Mouse (Mus musculus) neural tube, embryonic 15.5 days (tissue): Measurements from ENCODE around the gene Clpb. TPM values are rescaled to one million over a fixed set of nuclear protein-coding genes. Genes with fewer than 3 reads are reported as not detected.

Experiments used
- ATAC-seq: fragments of 200-750 bp; cut with Nextera tagmentation; 2 replicates; pipeline ENCODE4 v1.8.0; 2017; ENCODE audit warnings: mild to moderate bottlenecking, moderate TSS enrichment, moderate library complexity; ENCODE audit not compliant: low FRiP score
- H3K27ac ChIP-seq: fragments of 300-500 bp; sonication (generic); replicated peaks from 2 replicates; pipeline ENCODE4 v1.5.1; 2015; ENCODE audit warnings: mild to moderate bottlenecking, inconsistent platforms
- H3K27me3 ChIP-seq: fragments of 300-500 bp; sonication (generic); replicated peaks from 2 replicates; pipeline ENCODE4 v1.6.1; 2015; ENCODE audit warnings: inconsistent platforms
- H3K36me3 ChIP-seq: fragments of 300-500 bp; sonication (generic); 2 replicates; pipeline ENCODE4 v1.6.1; 2015; ENCODE audit warnings: inconsistent platforms
- H3K4me1 ChIP-seq: fragments of 300-500 bp; sonication (generic); 2 replicates; pipeline ENCODE4 v1.6.1; 2015; ENCODE audit warnings: inconsistent platforms
- H3K4me2 ChIP-seq: fragments of 300-500 bp; sonication (generic); 2 replicates; pipeline ENCODE4 v1.6.1; 2015; ENCODE audit warnings: inconsistent platforms, mild to moderate bottlenecking, moderate library complexity
- H3K4me3 ChIP-seq: fragments of 300-500 bp; sonication (generic); replicated peaks from 2 replicates; pipeline ENCODE4 v1.5.1; 2015; ENCODE audit warnings: mild to moderate bottlenecking, inconsistent platforms
- H3K9ac ChIP-seq: fragments of 300-500 bp; sonication (generic); replicated peaks from 2 replicates; pipeline ENCODE4 v1.6.1; 2015; ENCODE audit warnings: mild to moderate bottlenecking, inconsistent platforms
- H3K9me3 ChIP-seq: fragments of 300-500 bp; sonication (generic); replicated peaks from 2 replicates; pipeline ENCODE4 v1.6.1; 2016; ENCODE audit warnings: inconsistent platforms
- WGBS: fragments of 180-500 bp; shearing (Covaris S2); methylation state at CpG from one replicate; pipeline ENCODE4 v1.1.7; 2015; ENCODE audit warnings: mixed read lengths; 5-methylcytosine and 5-hydroxymethylcytosine counted together
- polyA plus RNA-seq: library from polyadenylated mRNA; unstranded; fragments of >200 nt; fragmentation: Nextera tagmentation; extraction: Ambion mirVana; gene quantifications from 2 replicates; pipeline ENCODE4 v1.2.1, GENCODE M21; 2015

The Clpb gene
- polyA plus RNA-seq, 1 experiment from 2014 or later = 42.8 TPM

- Histone ChIP-seq H3K9me3 (no peaks in the 10 kb centered on the region), H3K4me3 (no peak overlapping the region), H3K27me3 (no peaks in the 10 kb centered on the region), H3K4me1 (peaks cover 17% of the 10 kb centered on the region), H3K36me3 (peaks cover 7% of the 10 kb centered on the region), H3K27ac (no peak overlapping the region), H3K4me2 (no peak overlapping the region), H3K9ac (no peak overlapping the region)
- ATAC-seq = no peak
- 84% methylated on average over 5 of the region's 5 CpGs for WGBS
Measured at GRCm38 (mm10) chr7:101767335-101767907, 104.0 kb downstream of the Clpb start.

DNA sequence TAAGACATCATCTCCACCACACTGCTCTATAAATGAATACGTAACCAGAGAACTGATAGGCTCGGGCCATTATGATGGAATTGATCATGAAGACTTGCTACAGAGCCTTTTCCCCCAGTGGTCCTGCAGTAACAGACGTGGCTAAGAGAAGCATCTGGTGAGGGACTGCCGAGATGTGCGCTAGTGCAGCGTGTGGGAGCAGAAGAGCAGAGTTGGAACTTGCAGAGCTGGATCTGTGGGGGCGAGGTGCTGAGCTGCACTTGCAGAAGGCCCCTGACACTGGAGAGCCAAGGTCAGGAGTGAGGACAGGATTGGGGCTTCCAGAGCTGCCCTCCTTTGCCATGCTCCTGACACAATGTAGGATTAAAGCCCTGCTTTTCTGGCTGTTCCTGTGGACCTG, 106.6 kb downstream of the Clpb start:
- Histone ChIP-seq H3K4me1 (peaks cover 33% of the 10 kb centered on the region), H3K9me3 (no peaks in the 10 kb centered on the region), H3K27ac (no peak overlapping the region), H3K4me2 (no peak overlapping the region), H3K4me3 (no peak overlapping the region), H3K9ac (no peak overlapping the region), H3K36me3 (peaks cover 3% of the 10 kb centered on the region), H3K27me3 (no peaks in the 10 kb centered on the region)
- no peak for ATAC-seq
- WGBS = 72% methylated on average over 7 of the region's 7 CpGs

- Histone ChIP-seq H3K27ac (no peak overlapping the region), H3K36me3 (peaks cover 4% of the 10 kb centered on the region; the same call in 1 of the 2 replicates), H3K4me2 (no peak overlapping the region), H3K4me1 (peaks cover 33% of the 10 kb centered on the region), H3K27me3 (no peaks in the 10 kb centered on the region), H3K9ac (no peak overlapping the region), H3K9me3 (no peaks in the 10 kb centered on the region), H3K4me3 (no peak overlapping the region)
- no peak for ATAC-seq
- 91% methylated on average over 1 of the region's 1 CpGs for WGBS
Measured at GRCm38 (mm10) chr7:101771604-101772003, 108.2 kb downstream of the Clpb start.

DNA sequence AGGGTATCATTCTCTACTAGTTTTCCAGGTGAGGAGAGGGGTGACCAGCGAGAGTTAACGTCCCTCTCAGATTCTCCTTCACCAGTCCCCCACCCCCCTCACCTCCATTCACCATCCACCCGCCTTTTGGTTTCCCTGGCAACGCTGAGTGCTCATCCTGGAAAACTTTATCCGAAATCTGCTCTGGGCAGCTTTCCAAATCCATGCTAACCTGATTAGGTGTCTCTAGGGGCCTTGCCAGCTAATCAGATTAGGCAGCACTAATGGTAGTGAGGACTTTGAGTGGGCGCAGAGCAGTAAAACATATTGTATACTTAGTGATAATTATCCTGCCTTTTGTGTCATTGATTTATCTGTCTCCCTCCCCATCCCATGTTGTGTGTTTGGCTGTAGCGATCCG, 109.3 kb downstream of the Clpb start:
- Histone ChIP-seq H3K36me3 (peaks cover 11% of the 10 kb centered on the region; the same call in 1 of the 2 replicates), H3K27me3 (no peaks in the 10 kb centered on the region), H3K4me3 (no peak overlapping the region), H3K9ac (no peak overlapping the region), H3K9me3 (no peaks in the 10 kb centered on the region), H3K4me1 (peaks cover 33% of the 10 kb centered on the region), H3K4me2 (no peak overlapping the region), H3K27ac (no peak overlapping the region)
- WGBS = 27% methylated on average over 8 of the region's 8 CpGs
- peak; percentile 66 for ATAC-seq

- no peak for ATAC-seq
- Histone ChIP-seq H3K4me3 (no peak overlapping the region), H3K36me3 (peaks cover 44% of the 10 kb centered on the region), H3K27me3 (no peaks in the 10 kb centered on the region), H3K27ac (no peak overlapping the region), H3K9ac (no peak overlapping the region), H3K4me1 (peaks cover 18% of the 10 kb centered on the region), H3K4me2 (no peak overlapping the region), H3K9me3 (no peaks in the 10 kb centered on the region)
- 97% methylated on average over 1 of the region's 1 CpGs for WGBS
Measured at GRCm38 (mm10) chr7:101777053-101777452, 113.6 kb downstream of the Clpb start.

DNA sequence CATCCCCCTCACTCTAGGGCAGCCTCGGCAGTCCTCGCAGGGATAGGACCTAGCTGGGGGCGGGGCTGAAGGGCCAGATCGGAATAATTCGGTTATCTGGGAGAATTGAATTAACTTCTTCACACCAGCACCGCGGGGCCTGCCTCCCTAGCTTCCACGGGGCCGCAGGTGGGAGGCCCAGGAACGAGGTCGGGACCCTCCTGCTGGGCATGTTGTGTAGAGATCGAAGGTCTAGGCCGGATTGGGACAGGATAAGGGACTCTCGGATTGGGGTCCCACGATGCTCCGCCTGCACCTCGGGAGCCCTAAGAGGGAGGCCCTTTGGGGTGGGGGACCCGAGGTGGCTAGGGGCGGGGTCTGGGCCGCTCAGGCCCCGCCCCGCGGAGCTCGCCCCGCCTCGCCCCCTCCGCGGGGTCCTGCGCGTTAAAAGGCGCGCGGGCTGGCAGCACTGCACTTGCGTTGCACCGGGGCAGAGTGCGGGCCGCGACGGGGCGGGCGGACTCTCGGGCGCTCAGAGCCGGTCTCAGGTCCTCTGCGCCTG, 154.5 kb downstream of the Clpb start, which contains the start of gene Phox2a:
Phox2a (plus strand) TSS at position 453 of the 541 bp plus-strand sequence.
- H3K4me2 ChIP-seq = peak within 1 kb of the TSS; percentile 53
- peak within 1 kb of the TSS; percentile 31 for H3K4me3 ChIP-seq
- peaks cover 68% of the 10 kb centered on the region for H3K27me3 ChIP-seq
- H3K9me3 ChIP-seq = no peaks in the 10 kb centered on the region
- no peaks in the 10 kb centered on the region for H3K36me3 ChIP-seq
- no peak within 1 kb of the TSS for H3K9ac ChIP-seq
- no peak for ATAC-seq
- H3K4me1 ChIP-seq = peaks cover 31% of the 10 kb centered on the region
- WGBS = under 1% methylated on average over 39 of the region's 45 CpGs
- H3K27ac ChIP-seq = no peak within 1 kb of the TSS

DNA sequence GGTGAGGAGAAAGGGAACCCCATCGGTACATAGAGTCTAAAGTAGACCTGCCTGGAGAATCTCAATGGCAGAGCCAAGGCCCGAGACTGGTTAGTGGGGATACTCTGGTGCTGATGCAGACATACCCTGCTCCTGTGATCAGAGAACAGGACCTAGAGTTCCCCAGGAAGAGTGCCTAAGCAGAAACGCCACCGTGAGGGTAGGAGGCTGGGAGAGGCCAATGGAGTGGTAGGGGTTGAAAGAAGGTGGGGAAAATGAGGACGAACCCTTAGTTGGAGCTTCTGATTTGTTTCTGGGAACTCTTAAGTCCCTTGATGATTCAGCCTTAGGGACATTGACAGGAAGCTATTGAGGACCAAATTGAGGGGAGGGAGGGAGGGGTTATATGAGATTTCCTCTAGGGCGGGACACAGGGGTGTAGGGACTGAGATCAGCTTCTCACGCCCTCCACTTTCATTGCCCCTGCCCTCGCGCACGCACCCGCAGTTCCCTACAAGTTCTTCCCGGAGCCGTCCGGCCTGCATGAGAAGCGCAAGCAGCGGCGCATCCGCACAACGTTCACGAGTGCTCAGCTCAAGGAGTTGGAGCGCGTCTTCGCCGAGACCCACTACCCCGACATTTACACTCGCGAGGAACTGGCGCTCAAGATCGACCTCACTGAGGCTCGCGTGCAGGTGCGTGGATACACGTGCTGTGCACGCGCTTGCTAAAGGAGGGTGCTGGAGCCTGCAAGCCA, 157.0 kb downstream of the Clpb start:
- ATAC-seq = no peak
- Histone ChIP-seq H3K4me3 (peak overlapping the region; percentile 33), H3K36me3 (no peaks in the 10 kb centered on the region), H3K27me3 (peaks cover 83% of the 10 kb centered on the region), H3K9me3 (no peaks in the 10 kb centered on the region), H3K4me1 (peaks cover 40% of the 10 kb centered on the region), H3K4me2 (peak overlapping the region; percentile 75), H3K27ac (no peak overlapping the region), H3K9ac (0 out of 2 replicates have a peak overlapping the region, but pooled peaks have one; percentile 5)
- 2% methylated on average over 35 of the region's 35 CpGs for WGBS

DNA sequence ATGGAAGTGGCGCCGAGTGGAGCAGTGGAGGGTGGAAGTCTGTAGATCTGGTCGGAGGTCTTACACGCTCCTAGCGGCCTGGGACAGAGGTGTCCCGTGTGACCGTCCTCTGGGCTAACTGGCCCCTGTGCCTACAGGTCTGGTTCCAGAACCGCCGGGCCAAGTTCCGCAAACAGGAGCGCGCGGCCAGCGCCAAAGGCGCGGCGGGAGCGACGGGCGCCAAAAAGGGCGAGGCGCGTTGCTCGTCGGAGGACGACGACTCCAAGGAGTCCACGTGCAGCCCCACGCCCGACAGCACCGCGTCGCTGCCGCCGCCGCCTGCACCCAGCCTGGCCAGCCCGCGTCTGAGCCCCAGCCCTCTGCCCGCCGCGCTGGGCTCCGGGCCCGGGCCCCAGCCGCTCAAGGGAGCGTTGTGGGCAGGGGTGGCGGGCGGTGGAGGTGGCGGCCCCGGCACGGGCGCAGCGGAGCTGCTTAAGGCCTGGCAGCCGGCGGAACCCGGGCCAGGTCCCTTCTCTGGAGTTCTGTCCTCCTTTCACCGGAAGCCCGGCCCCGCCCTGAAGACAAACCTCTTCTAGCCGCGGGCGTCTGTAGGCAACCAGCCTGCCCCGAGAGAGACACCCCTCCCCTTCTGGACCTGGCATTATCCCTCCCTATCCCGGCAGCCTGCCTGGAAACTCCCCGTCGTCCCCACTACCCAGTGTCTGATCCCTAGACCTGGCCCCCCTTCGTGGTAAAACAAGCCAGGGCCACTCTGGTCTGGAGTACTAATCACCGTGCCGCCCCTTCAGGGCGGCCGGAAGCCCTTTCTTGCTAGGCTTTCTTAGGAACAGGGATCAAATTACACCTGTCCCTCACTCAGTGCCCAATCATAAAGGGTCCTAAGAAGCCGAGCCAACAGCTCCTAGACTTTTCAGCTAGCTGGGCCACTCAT, 158.4 kb downstream of the Clpb start:
- Histone ChIP-seq H3K27ac (no peak overlapping the region), H3K9ac (peak overlapping the region; percentile 31)
- WGBS = under 1% methylated on average over 65 of the region's 71 CpGs

GRCm38 (mm10) chr7:101822836-101823757, 159.7 kb downstream of the Clpb start:
- H3K36me3 ChIP-seq = 0 out of 2 replicates have a peak, but pooled peaks cover 3% of the 10 kb centered on the region
- H3K4me3 ChIP-seq = no peak overlapping the region
- H3K27me3 ChIP-seq = peaks cover 63% of the 10 kb centered on the region
- H3K4me2 ChIP-seq = peak overlapping the region; percentile 23; the same call in 1 of the 2 replicates
- no peak overlapping the region for H3K27ac ChIP-seq
- H3K4me1 ChIP-seq = peaks cover 34% of the 10 kb centered on the region
- 24% methylated on average over 31 of the region's 32 CpGs for WGBS
- H3K9me3 ChIP-seq = no peaks in the 10 kb centered on the region
- ATAC-seq = peak; percentile 28; the same call in 1 of the 2 replicates
- no peak overlapping the region for H3K9ac ChIP-seq

More for the DNA sequence above, 158.4 kb downstream of the Clpb start:
- ATAC-seq = peak; percentile 46; the same call in 1 of the 2 replicates
- Histone ChIP-seq H3K4me2 (peak overlapping the region; percentile 75), H3K36me3 (no peaks in the 10 kb centered on the region), H3K4me1 (peaks cover 40% of the 10 kb centered on the region), H3K9me3 (no peaks in the 10 kb centered on the region), H3K4me3 (peak overlapping the region; percentile 38), H3K27me3 (peaks cover 75% of the 10 kb centered on the region)

DNA sequence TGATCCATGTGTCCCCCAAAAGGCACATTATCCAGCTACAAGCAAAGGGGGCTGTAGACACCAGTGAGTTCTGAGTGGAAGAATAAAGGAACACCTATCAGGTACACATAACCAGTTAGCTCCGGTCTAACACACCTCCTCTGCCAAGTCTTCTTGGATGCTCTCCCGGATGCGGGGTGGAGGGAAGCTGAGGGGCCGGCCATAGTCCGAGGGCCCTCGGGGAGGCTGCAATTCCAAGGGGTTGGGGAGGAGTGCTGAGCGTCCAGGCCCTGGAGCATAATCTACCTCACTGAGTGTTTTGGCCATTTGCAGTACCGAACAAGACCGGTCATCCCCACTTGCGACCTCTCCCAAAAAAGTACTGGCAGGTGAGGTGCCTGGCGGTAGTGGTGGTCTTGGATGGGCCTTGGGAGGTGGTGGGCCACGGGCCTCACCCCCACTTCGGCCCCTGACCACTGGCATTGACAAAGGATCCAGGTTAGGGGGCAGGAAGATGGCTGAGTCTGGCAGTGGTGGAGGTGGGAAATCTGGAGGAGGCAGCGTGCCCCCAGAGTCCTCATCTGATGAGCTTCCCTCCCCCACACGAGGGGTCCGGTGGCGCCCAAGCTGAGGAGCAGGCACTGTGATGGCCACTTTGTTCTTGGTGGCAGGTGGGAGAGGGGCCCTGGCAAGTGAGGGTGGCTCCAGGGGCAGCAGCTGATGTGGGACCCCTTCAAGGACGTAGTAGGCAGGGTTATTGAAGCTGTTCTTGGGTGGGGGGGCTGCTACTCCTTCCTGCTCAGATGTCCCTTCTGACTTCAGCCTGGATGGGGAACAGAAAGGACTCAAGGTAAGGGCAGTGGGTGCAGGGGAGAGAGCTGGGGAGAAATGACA, 160.6 kb downstream of the Clpb start:
- no peak for ATAC-seq
- H3K9me3 ChIP-seq = no peaks in the 10 kb centered on the region
- H3K27ac ChIP-seq = no peak overlapping the region
- no peak overlapping the region for H3K9ac ChIP-seq
- peaks cover 54% of the 10 kb centered on the region for H3K27me3 ChIP-seq
- H3K36me3 ChIP-seq = 0 out of 2 replicates have a peak, but pooled peaks cover 5% of the 10 kb centered on the region
- WGBS = 82% methylated on average over 18 of the region's 18 CpGs
- no peak overlapping the region for H3K4me3 ChIP-seq
- H3K4me2 ChIP-seq = no peak overlapping the region
- peaks cover 29% of the 10 kb centered on the region for H3K4me1 ChIP-seq
